Mouse (Mus musculus): ENCODE data around the gene Nol4l.

DNA sequence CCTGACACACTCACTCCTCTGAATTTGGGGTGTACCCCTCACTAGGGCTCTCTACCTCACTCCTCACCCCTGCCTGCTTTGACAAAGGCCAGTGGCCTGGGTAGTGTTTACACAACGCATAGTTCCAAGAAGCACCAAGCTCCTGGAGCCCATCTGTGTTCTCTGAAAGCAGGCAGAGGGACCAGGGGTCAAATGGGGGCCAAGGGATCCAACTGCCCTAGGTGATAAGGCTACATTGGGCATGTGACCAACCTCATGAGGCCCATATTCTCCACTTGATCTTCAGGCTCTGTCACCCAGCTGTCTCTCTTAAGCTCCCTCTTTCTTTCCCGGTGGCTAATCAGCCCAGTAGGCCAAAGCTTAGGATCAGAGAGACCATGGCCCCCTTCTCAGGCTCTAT lies 102.8 kb downstream of the Nol4l start:
- TF ChIP-seq TAL1 (IDR thresholded peaks at IDR 0.05; ENCODE audit: low read length) (no peak), GATA1 (IDR thresholded peaks at IDR 0.05; ENCODE audit: low read length) (no peak)
